Mouse (Mus musculus): ENCODE data around the gene Megf6.

The Megf6 gene

DNA sequence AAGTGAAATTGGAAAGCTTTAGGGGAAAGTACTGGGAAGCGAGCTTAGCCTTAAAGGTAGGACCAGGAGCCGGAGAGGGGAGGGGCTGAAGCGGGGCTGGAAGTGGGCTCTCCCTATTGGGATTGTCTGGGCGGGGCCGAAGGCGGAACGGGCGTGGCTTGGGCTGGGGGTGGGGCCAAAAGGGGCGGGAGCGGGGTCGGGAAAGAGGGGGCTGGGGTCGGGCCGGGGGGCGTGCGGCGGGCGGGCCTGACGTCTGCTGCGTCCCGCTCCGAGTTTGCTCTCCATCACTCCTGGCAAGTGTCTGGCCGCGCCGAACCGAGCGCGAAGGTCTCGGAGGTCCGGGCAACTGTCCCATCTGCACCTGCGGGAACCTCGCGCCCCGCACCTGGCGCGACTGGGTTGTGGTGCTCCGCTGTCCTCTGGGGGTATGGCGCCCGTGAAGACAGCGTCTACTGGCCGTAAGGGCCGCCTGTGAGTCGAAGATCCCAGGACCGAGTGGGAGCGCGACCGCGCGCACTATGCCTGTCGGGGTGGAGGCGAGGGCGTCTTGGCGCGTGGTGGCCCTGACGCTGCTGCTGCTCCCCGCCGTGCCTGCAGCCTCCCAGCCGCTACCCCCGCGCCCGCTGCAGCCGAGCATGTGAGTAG lies at the start of gene Megf6:
Megf6 (plus strand) TSS at position 225 of the 645 bp plus-strand sequence.
- DNase-seq (ENCODE audit: low spot score in 2 of 2), result no peak

GRCm38 (mm10) chr4:154121800-154122199 lies 48.7 kb upstream of the Megf6 start:
- DNase-seq (ENCODE audit: low spot score in 2 of 2), result no peak

GRCm38 (mm10) chr4:154122374-154122773 lies 48.2 kb upstream of the Megf6 start:
- DNase-seq (ENCODE audit: low spot score in 2 of 2), result no peak

- DNase-seq (ENCODE audit: low spot score in 2 of 2), result no peak
These were observed 47.0 kb upstream of the Megf6 start for GRCm38 (mm10) chr4:154123553-154123952.

DNA sequence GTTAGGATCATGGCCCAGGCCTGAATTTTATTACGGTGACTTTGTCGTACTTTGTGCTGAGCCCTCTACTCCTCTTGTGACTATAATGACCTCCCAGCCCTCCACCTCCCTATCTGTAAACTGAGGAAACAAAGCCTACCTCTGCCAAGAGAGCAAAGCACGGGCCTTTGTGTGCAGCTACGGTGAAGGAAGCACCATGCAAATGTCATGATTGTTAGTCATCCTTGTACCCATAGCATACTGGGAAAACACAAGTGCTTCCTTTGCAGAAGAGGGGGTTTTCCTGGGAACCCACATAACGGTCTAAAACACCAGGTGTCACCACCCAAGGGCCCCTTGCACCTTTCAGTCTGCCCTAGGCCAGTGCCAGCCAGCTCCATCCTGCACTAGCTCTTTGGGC lies 45.3 kb upstream of the Megf6 start:
- DNase-seq (ENCODE audit: low spot score in 2 of 2), result no peak

DNA sequence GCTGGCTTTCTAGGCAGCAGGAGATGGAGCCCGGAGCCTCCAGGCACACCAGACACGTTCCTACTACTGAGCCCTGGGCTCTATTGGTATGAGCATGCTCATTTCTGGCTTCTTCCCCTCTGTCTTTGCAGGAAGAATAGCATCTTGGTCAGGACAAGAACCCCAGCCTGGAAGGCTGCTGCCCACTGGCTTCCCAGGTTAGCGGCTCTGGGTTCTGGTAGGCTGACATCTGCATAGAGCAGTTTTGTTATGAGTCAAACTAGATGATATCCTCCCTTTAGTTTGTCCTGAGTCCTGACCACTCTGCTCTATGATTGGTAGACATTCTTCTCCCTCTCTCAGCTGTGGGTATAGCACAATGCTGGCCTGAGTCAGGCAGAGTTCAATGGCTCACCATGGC lies 43.3 kb upstream of the Megf6 start:
- DNase-seq (ENCODE audit: low spot score in 2 of 2), result no peak

DNA sequence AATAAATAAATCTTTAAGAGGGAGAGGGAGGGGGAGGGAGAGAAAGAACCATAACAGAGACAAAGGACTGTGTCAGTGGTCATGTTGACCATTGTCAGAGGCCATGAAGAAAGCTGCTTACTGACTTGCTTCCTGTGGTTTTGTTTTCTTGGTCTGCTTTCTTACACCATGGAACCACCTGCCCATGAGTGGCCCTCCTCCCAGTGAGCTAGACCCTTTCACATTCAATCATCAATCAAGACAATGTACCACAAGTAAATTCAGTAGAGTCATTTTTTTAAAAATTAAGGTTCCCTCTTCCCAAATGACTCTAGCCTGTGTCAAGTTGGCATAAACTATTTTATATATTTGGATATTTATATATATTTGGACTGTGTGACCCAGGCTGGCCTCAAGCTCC lies 40.6 kb upstream of the Megf6 start:
- no peak for DNase-seq (ENCODE audit: low spot score in 2 of 2)

- DNase-seq (ENCODE audit: low spot score in 2 of 2), result no peak
These were observed 38.6 kb upstream of the Megf6 start for GRCm38 (mm10) chr4:154131894-154132293.

DNA sequence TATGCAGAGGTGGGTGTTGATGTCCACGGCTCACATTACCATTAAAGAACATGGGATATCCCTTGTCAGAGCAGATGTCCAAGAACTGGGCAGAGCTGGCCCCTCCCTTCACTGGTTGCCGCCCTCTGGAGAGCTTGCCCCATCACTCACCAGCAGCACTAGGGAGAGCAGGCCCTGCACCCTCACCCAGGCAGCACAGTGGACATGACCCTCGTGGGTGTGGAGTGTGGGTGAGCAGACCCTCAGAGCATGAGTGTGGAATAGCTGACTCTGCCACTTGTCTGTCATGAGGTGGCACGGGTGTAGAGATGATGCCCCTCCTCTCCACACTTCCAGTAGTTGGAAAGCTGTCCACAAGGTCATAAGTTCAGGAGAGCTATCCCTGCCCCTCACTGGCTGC lies 35.7 kb upstream of the Megf6 start:
- DNase-seq (ENCODE audit: low spot score in 2 of 2), result no peak

DNA sequence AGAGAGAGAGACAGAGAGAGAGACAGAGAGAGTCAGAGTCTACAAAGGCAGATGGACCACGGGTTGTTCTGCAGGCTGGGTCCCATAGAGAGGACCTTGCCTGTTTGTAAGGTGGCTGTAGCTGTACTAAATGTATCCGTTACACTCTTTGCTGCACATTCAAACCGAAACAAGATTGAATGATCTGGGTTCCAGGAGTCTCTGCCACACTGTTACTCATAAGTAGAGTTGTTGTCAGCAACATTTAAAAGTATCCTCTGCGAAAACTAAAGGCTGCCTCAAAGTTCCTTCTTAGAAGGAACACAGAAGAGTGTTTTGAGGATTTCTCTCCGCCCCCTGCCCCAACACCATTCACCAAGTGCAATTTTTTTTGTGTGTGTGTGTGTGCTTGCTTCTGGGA lies 33.4 kb upstream of the Megf6 start:
- no peak for DNase-seq (ENCODE audit: low spot score in 2 of 2)

- no peak for DNase-seq (ENCODE audit: low spot score in 2 of 2)
These were observed 30.8 kb upstream of the Megf6 start for GRCm38 (mm10) chr4:154139671-154140181.

GRCm38 (mm10) chr4:154140182-154140212 lies 30.5 kb upstream of the Megf6 start, which contains the start of gene Trp73:
Trp73 (minus strand) TSS chr4:154140208.
- no peak for DNase-seq (ENCODE audit: low spot score in 2 of 2)

DNA sequence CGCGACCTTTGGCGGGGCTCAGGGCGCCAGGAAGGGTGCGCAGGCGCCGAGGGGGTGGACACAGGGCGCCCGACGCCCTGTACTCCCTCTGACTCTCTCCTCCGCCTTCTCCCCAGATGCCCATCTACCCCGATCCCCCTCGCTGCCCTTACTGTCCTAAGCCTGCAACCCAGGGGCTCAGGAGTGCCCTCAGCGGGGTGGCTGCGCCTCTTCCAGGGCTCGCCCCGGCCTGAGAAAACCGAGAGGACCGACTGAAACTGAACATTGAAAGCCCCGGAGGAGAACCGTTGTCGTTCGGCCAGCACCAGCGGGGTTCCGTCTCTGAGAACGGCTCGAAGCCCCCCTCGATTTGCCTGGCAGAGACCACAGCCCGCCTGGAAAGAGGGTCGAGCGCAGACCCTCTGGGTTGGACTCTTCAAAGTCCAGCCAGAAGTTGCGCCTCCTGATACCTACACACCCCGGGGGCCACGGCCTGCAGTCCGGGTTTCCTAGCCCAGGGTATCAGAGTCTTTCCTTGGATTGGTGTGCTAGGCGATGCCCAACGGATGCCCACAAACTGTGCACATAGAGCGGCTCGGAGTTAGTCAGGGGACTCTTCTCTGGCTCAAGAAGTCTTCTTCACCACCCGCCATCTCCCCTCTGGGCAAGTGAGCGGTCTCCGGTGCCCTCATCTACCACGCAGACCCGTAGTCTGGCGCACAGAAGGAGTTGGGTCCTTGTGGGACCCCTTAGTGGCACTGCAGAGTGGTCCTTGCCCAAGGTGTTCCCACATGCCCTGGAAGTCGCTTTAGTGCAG lies 30.1 kb upstream of the Megf6 start:
- no peak for DNase-seq (ENCODE audit: low spot score in 2 of 2)

- DNase-seq (ENCODE audit: low spot score in 2 of 2), result no peak
These were observed 29.3 kb upstream of the Megf6 start for GRCm38 (mm10) chr4:154141009-154141867.

DNA sequence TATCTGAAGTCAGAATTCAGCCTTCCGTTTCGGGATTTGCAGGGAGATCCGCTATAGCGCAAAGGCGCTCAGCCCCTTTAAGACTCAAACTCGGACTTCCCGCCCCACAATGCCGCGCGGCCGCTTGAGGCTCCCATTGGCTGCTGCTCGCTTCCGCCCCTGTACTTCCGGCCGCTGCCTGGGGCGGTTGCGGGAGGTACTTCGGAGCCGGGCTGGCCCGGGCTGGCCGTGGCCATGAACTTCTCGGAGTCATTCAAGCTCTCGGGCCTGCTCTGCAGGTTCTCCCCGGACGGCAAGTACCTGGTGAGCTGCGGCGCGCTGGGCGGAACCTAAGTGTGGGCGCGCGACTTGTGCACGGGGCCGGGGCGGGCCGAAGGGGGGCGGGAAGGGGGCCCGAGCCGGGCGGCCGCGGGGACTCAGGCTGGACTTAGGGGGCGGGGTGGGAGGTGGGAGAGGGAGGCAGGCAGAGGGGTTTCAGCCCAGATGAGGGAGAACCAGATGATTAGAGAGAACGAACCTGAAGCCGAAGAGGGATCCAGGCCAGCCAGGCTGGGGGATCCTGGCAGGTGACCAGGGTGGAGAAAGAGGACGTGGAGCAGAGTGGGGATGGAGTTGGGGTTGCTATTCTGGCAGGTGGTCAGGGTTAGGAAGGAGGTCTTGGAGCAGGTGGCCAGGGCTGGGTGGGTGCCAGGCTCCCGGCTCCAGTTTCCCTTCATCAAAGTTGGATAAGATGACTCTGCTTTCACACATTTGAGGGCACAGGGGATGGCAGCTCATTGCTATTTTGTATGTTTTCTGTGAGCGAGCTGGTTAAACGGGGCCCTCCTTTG lies 28.1 kb upstream of the Megf6 start, which contains the start of gene Wrap73:
Wrap73 (plus strand) TSS at position 162 of the 830 bp plus-strand sequence.
- peak; percentile 71 to 88 for DNase-seq (ENCODE audit: low spot score in 2 of 2)

DNA sequence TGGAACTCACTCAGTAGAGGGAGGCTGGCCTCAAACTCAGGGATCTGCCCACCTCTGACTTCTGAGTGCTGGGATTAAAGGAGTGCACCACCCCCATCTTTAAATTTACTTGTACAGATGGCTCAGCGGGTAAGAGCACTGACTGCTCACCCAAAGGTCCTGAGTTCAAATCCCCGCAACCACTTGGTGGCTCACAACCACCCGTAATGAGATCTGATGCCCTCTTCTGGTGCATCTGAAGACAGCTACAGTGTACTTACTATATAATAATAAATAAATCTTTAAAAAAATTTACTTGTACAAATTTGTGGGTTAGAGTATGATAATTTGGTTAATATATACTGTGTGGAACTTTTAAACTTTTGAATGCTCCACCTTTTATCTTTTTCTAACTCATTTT lies 25.8 kb upstream of the Megf6 start:
- no peak for DNase-seq (ENCODE audit: low spot score in 2 of 2)

- no peak for DNase-seq (ENCODE audit: low spot score in 2 of 2)
These were observed 24.2 kb upstream of the Megf6 start for GRCm38 (mm10) chr4:154146342-154146741.

DNA sequence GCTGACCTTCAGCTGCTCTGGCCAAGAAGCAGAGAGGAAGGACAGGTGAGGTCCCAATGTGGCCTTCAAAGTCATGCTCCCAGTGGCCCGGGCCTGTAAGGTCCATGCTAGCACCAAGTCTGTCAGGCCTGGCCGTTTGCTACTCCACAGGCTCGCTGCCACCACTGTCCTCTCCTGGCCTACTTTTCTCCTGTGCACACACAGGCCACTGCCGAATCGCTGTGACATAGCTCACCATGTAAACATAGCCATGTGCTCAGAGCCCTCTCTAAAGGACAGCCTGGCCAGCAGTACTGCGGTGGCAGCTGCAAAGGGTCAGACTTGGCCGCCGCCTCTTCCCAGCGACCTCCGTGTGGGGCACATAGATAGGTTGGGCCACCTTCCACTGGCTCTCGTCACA lies 16.4 kb upstream of the Megf6 start:
- DNase-seq (ENCODE audit: low spot score in 2 of 2), result no peak

DNA sequence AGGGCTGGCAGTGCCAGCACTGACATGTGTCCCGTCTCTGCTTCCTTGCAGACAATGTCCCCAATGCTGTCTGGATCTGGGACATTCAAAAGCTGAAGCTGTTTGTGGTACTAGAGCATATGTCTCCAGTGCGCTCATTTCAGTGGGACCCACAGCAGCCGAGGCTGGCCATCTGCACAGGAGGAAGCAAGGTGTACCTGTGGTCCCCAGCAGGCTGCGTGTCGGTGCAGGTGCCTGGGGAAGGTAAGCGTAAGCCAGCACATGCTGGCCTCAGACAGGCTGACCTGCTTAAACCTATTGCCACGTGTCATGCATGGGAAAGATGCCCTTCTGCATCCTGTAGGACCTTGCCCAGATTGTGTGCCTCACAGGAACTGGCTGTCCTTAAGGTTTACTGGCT lies 14.5 kb upstream of the Megf6 start:
- DNase-seq (ENCODE audit: low spot score in 2 of 2), result no peak

DNA sequence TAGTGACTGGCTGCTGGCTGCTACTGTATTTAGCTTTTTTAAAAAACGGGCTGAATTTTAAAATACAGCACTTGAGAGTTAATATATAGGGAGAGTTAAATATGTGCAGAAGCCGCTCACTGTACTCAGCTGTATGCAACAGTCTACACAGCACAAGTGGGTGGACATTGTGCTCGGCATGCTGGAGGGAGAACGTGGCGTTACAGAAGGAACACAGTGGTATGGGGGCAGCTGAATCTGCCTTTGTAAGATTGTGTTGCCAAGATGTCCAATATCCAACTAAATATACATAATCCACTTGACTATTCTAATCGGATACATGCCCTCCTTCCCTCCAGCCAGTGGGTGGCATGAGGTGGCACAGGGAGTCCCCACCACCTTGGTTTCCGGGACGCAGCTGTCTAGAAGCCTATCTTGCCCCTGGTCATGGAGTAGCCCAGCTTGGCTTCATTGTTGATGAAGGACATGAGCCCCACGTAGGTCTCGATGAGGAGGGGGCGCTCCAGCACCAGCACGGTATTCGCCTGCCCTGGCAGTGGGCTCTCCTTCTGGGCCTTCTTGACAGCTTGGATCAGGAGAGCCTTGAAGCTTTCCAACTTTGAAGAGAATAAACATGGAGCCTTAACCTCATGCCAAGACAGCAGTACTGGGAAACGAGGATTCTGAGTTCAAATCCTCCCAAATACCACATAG lies 12.4 kb upstream of the Megf6 start:
- no peak for DNase-seq (ENCODE audit: low spot score in 2 of 2)

DNA sequence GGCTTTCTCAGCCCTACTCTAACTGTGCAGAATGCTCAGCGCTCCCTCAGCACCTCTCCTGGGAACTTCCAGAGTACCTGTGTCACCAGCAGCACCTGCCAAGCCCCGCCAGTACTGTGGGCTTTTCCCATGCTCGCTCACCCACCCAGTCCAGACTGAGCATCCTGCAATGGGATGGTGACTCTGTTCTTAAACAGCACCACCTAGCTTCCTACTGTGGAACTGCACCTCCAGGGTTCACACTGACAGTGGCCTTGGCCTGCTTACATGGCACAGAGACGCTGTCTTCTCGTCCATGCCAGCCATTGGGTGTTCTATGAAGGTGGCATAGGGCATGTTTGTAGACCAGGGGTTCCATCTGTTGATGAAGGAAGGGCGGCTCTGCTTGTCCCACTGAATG lies 11.5 kb upstream of the Megf6 start:
- DNase-seq (ENCODE audit: low spot score in 2 of 2), result peak; percentile 86 to 90

Data from cerebellum, postnatal 4 days (tissue).